Mouse (Mus musculus): ENCODE results near the gene Cdh3. TPM values are rescaled to one million over a fixed set of nuclear protein-coding genes. Genes with fewer than 3 reads are reported as not detected.

Cdh3 gene
- polyA plus RNA-seq, 1 experiment = 1.2 TPM

GRCm38 (mm10) chr8:106505328-106505965 lies 5.2 kb upstream of the Cdh3 start:
- Histone ChIP-seq H3K4me1 (ENCODE audit: control insufficient read depth, insufficient read depth, low read length) (peaks cover 4% of the 10 kb centered on the region; the same call in 1 of the 2 replicates), H3K27ac (ENCODE audit: control insufficient read depth, insufficient read depth, low read depth, low read length) (no peak overlapping the region; the same call in 1 of the 2 replicates), H3K4me3 (ENCODE audit: control insufficient read depth, low read depth, low read length) (no peak overlapping the region), H3K27me3 (ENCODE audit: control insufficient read depth, insufficient read depth, low read length) (no peaks in the 10 kb centered on the region), H3K36me3 (ENCODE audit: control insufficient read depth, insufficient read depth, low read length) (no peaks in the 10 kb centered on the region)
- TF ChIP-seq CTCF (IDR thresholded peaks at IDR 0.05; ENCODE audit: control insufficient read depth, insufficient read depth, insufficient replicate concordance, low read depth, low read length) (no peak), POLR2A (IDR thresholded peaks at IDR 0.05; ENCODE audit: control insufficient read depth, low read depth, low read length) (no peak)

DNA sequence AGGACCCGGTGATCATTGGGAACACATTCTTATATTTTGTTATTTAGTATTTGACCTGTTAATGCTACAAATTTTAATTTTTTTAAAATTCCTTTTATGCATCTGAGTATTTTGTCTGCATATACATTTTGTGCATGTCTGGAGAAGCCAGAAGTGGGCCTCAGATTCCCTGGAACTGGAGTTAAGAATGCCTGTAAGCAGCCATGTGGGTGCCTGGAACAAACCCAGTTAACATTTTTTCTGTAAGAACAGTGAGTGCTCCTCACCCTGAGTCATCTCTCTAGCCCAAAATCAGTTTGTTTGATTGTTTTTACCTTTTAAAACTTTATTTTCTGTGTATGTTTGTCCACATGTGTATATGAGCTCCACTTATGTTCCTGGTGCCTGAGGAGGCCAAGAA lies 4.6 kb upstream of the Cdh3 start:
- H3K27ac ChIP-seq (ENCODE audit: control insufficient read depth, insufficient read depth, low read depth, low read length) = 0 out of 2 replicates have a peak overlapping the region, but pooled peaks have one; percentile 1
- no peaks in the 10 kb centered on the region for H3K27me3 ChIP-seq (ENCODE audit: control insufficient read depth, insufficient read depth, low read length)
- H3K4me3 ChIP-seq (ENCODE audit: control insufficient read depth, low read depth, low read length) = no peak overlapping the region
- peaks cover 4% of the 10 kb centered on the region for H3K4me1 ChIP-seq (ENCODE audit: control insufficient read depth, insufficient read depth, low read length)
- no peaks in the 10 kb centered on the region for H3K36me3 ChIP-seq (ENCODE audit: control insufficient read depth, insufficient read depth, low read length)
- TF ChIP-seq CTCF (IDR thresholded peaks at IDR 0.05; ENCODE audit: control insufficient read depth, insufficient read depth, insufficient replicate concordance, low read depth, low read length) (no peak), POLR2A (IDR thresholded peaks at IDR 0.05; ENCODE audit: control insufficient read depth, low read depth, low read length) (no peak)

GRCm38 (mm10) chr8:106507761-106508331 lies 2.8 kb upstream of the Cdh3 start:
- TF ChIP-seq CTCF (IDR thresholded peaks at IDR 0.05; ENCODE audit: control insufficient read depth, insufficient read depth, insufficient replicate concordance, low read depth, low read length) = no peak
- TF ChIP-seq POLR2A (IDR thresholded peaks at IDR 0.05; ENCODE audit: control insufficient read depth, low read depth, low read length) = no peak
- H3K27me3 ChIP-seq (ENCODE audit: control insufficient read depth, insufficient read depth, low read length) = no peaks in the 10 kb centered on the region
- H3K4me3 ChIP-seq (ENCODE audit: control insufficient read depth, low read depth, low read length) = no peak overlapping the region
- H3K4me1 ChIP-seq (ENCODE audit: control insufficient read depth, insufficient read depth, low read length) = peaks cover 10% of the 10 kb centered on the region
- no peak overlapping the region for H3K27ac ChIP-seq (ENCODE audit: control insufficient read depth, insufficient read depth, low read depth, low read length)
- H3K36me3 ChIP-seq (ENCODE audit: control insufficient read depth, insufficient read depth, low read length) = no peaks in the 10 kb centered on the region

GRCm38 (mm10) chr8:106508456-106508855 lies 2.2 kb upstream of the Cdh3 start:
- H3K36me3 ChIP-seq (ENCODE audit: control insufficient read depth, insufficient read depth, low read length) = no peaks in the 10 kb centered on the region
- H3K27me3 ChIP-seq (ENCODE audit: control insufficient read depth, insufficient read depth, low read length) = no peaks in the 10 kb centered on the region
- no peak overlapping the region for H3K4me3 ChIP-seq (ENCODE audit: control insufficient read depth, low read depth, low read length)
- no peak for TF ChIP-seq POLR2A (IDR thresholded peaks at IDR 0.05; ENCODE audit: control insufficient read depth, low read depth, low read length)
- TF ChIP-seq CTCF (IDR thresholded peaks at IDR 0.05; ENCODE audit: control insufficient read depth, insufficient read depth, insufficient replicate concordance, low read depth, low read length) = no peak
- H3K4me1 ChIP-seq (ENCODE audit: control insufficient read depth, insufficient read depth, low read length) = peaks cover 10% of the 10 kb centered on the region
- H3K27ac ChIP-seq (ENCODE audit: control insufficient read depth, insufficient read depth, low read depth, low read length) = no peak overlapping the region

DNA sequence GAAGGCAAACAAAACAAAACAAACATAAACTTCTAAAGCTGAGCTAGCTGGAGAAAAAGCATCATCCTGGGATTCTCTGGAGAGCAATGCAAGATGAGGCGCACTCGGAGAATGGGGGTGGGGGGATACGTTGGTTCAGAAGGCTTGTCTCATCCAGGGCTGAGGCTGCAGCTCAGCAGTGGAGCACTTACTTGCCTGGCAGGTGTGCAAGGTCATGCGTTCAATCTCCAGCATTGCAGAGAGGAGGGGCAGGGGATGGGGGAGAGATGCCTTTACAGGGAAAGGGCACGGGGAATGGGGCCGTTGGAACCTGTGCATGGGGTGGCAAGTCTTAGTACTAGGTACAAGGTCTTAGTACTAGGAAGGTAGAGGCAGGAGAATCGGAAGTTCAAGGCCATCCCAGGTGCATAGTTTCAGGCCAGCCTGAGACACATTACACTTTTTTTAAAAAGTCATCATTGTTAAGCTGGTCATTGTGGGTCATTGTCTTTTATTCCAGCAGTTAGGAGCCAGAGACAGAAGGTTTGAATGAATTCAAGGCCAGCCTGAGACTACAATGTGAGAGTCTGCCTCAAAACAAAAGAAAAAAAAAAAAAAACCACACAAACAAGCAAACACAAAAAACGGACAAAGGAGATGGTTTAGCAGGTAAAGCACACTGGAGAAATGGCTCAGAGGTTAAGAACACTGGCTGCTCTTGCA lies 1.5 kb upstream of the Cdh3 start:
- Histone ChIP-seq H3K27ac (ENCODE audit: control insufficient read depth, insufficient read depth, low read depth, low read length) (no peak overlapping the region), H3K36me3 (ENCODE audit: control insufficient read depth, insufficient read depth, low read length) (no peaks in the 10 kb centered on the region), H3K4me1 (ENCODE audit: control insufficient read depth, insufficient read depth, low read length) (peaks cover 10% of the 10 kb centered on the region), H3K27me3 (ENCODE audit: control insufficient read depth, insufficient read depth, low read length) (no peaks in the 10 kb centered on the region), H3K4me3 (ENCODE audit: control insufficient read depth, low read depth, low read length) (no peak overlapping the region)
- TF ChIP-seq CTCF (IDR thresholded peaks at IDR 0.05; ENCODE audit: control insufficient read depth, insufficient read depth, insufficient replicate concordance, low read depth, low read length) (no peak), POLR2A (IDR thresholded peaks at IDR 0.05; ENCODE audit: control insufficient read depth, low read depth, low read length) (no peak)

DNA sequence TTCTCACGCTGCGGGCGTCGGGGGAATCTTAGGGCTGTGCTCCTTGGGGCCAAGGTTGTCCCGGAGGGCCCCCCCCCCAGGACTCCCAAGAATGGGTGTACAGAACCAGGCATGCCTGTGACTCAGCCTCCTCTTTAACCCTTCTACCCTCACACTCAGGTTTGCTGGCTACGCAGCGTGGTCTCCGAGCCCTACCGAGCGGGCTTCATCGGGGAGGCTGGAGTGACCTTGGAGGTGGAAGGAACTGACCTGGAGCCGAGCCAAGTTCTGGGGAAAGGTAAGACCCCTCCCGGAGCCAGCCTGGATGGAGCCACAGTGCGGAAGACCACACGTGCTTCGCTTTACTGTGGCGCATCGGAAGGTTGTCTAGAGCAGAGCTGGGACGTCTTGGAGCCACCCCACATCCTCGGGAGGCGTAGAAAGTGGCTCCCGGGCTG lies 392 bp downstream of the Cdh3 start:
- H3K27ac ChIP-seq (ENCODE audit: control insufficient read depth, insufficient read depth, low read depth, low read length) = no peak overlapping the region
- peak overlapping the region; percentile 67 for H3K4me3 ChIP-seq (ENCODE audit: control insufficient read depth, low read depth, low read length)
- no peaks in the 10 kb centered on the region for H3K27me3 ChIP-seq (ENCODE audit: control insufficient read depth, insufficient read depth, low read length)
- no peak for TF ChIP-seq CTCF (IDR thresholded peaks at IDR 0.05; ENCODE audit: control insufficient read depth, insufficient read depth, insufficient replicate concordance, low read depth, low read length)
- H3K4me1 ChIP-seq (ENCODE audit: control insufficient read depth, insufficient read depth, low read length) = peaks cover 10% of the 10 kb centered on the region
- no peaks in the 10 kb centered on the region for H3K36me3 ChIP-seq (ENCODE audit: control insufficient read depth, insufficient read depth, low read length)

- Histone ChIP-seq H3K36me3 (ENCODE audit: control insufficient read depth, insufficient read depth, low read length) (no peaks in the 10 kb centered on the region), H3K27me3 (ENCODE audit: control insufficient read depth, insufficient read depth, low read length) (no peaks in the 10 kb centered on the region), H3K27ac (ENCODE audit: control insufficient read depth, insufficient read depth, low read depth, low read length) (no peak overlapping the region; the same call in 1 of the 2 replicates), H3K4me3 (ENCODE audit: control insufficient read depth, low read depth, low read length) (peak overlapping the region; percentile 67), H3K4me1 (ENCODE audit: control insufficient read depth, insufficient read depth, low read length) (peaks cover 10% of the 10 kb centered on the region)
- TF ChIP-seq POLR2A (IDR thresholded peaks at IDR 0.05; ENCODE audit: control insufficient read depth, low read depth, low read length) = no peak
- no peak for TF ChIP-seq CTCF (IDR thresholded peaks at IDR 0.05; ENCODE audit: control insufficient read depth, insufficient read depth, insufficient replicate concordance, low read depth, low read length)
These were observed 895 bp downstream of the Cdh3 start for GRCm38 (mm10) chr8:106511531-106512041.
